Mouse (Mus musculus) hindbrain, embryonic 13.5 days (tissue): ENCODE measurements around the gene Arhgap15. TPM values are rescaled to one million over a fixed set of nuclear protein-coding genes. Genes with fewer than 3 reads are reported as not detected.
A peak's percentile ranks its signal among the peaks of the same experiment; 100 is the strongest.

Source experiments
- ATAC-seq: fragments of 200-750 bp; cut with Nextera tagmentation; 2 replicates; pipeline ENCODE4 v1.8.0; 2017; ENCODE audit warnings: moderate TSS enrichment; ENCODE audit not compliant: low FRiP score
- H3K27ac ChIP-seq: fragments of 300-500 bp; sonication (generic); 2 replicates; pipeline ENCODE4 v1.5.1; 2015; ENCODE audit warnings: inconsistent platforms, mild to moderate bottlenecking, moderate library complexity
- H3K27me3 ChIP-seq: fragments of 300-500 bp; sonication (generic); 2 replicates; pipeline ENCODE4 v1.6.1; 2015; ENCODE audit warnings: mild to moderate bottlenecking, inconsistent platforms
- H3K36me3 ChIP-seq: fragments of 300-500 bp; sonication (generic); 2 replicates; pipeline ENCODE4 v1.6.1; 2015; ENCODE audit warnings: mild to moderate bottlenecking, inconsistent platforms
- H3K4me1 ChIP-seq: fragments of 300-500 bp; sonication (generic); replicated peaks from 2 replicates; pipeline ENCODE4 v1.6.1; 2015; ENCODE audit warnings: inconsistent platforms
- H3K4me2 ChIP-seq: fragments of 300-500 bp; sonication (generic); 2 replicates; pipeline ENCODE4 v1.6.1; 2015; ENCODE audit warnings: inconsistent platforms, mild to moderate bottlenecking, moderate library complexity
- H3K4me3 ChIP-seq: fragments of 300-500 bp; sonication (generic); 2 replicates; pipeline ENCODE4 v1.5.1; 2015; ENCODE audit warnings: mild to moderate bottlenecking, inconsistent platforms
- H3K9ac ChIP-seq: fragments of 300-500 bp; sonication (generic); 2 replicates; pipeline ENCODE4 v1.6.1; 2015; ENCODE audit warnings: mild to moderate bottlenecking, inconsistent platforms
- H3K9me3 ChIP-seq: fragments of 300-500 bp; sonication (generic); 2 replicates; pipeline ENCODE4 v1.6.1; 2016; ENCODE audit warnings: inconsistent platforms
- WGBS: fragments of 180-500 bp; shearing (Covaris S2); methylation state at CpG from one replicate; pipeline ENCODE4 v1.1.7; 2015; 5-methylcytosine and 5-hydroxymethylcytosine counted together
- polyA plus RNA-seq: library from polyadenylated mRNA; unstranded; fragments of >200 nt; fragmentation: Nextera tagmentation; extraction: Ambion mirVana; gene quantifications from 2 replicates; pipeline ENCODE4 v1.2.1, GENCODE M21; 2015

Arhgap15 gene
- polyA plus RNA-seq, 1 experiment from 2014 or later, result 2.8 TPM

DNA sequence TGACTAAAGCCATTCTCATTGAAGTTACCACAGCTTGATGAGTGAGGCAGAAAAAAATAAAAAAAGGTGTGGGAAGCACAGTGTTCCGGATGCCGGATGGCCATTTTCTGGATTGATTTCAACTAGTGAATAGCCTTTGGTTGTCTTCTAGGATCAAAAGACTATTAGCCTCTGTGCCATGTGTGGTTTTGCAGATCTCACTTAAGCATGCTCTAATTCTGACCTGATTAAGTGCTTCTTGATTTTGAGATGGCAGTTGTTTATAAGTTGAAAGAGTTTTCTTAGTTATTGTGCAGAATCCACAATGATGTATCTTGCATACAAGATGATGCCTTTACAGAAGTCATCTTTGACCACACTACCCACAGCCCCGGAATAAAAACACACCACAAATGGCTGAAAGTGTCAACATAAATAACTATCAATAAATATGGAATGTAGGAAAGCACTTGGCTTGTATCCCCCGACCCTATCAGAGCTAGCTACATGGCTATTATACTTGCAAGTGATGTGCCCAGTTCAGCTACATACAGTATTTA is 537.6 kb downstream of the Arhgap15 start:
- no peaks in the 10 kb centered on the region; the same call in 1 of the 2 replicates for H3K9me3 ChIP-seq
- WGBS, result 85% methylated on average over 4 of the region's 4 CpGs

DNA sequence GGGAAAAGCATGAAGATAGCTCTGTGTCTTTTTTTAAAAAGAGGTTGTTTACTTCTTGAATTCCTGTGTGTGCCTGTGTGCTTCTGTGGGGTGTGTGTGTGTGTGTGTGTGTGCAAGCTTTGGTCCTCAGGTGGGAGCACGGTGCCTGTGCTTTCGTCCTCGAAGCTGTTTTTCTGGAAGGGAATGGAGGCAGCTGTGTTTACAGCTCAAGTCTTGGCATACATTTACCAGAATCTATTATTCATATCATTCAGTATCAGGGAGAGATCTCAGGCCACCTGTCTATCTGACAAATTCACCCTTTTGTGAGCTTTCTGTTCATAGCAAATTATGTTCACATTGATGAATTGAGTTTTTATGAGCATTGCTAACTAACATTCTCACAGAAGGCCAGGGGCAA is 550.5 kb downstream of the Arhgap15 start:
- no peaks in the 10 kb centered on the region for H3K9me3 ChIP-seq
- no peak overlapping the region for H3K9ac ChIP-seq
- ATAC-seq, result no peak
- no peaks in the 10 kb centered on the region for H3K36me3 ChIP-seq
- WGBS, result 33% methylated on average over 3 of the region's 3 CpGs
- no peaks in the 10 kb centered on the region for H3K27me3 ChIP-seq
- no peak overlapping the region for H3K4me2 ChIP-seq
- H3K4me1 ChIP-seq, result peaks cover 10% of the 10 kb centered on the region
- no peak overlapping the region for H3K4me3 ChIP-seq
- no peak overlapping the region for H3K27ac ChIP-seq

More for the DNA sequence above, 537.6 kb downstream of the Arhgap15 start:
- no peak overlapping the region for H3K4me3 ChIP-seq
- H3K4me1 ChIP-seq, result no peaks in the 10 kb centered on the region
- H3K27ac ChIP-seq, result no peak overlapping the region
- H3K27me3 ChIP-seq, result no peaks in the 10 kb centered on the region
- no peak overlapping the region for H3K4me2 ChIP-seq
- ATAC-seq, result no peak
- H3K36me3 ChIP-seq, result no peaks in the 10 kb centered on the region
- H3K9ac ChIP-seq, result no peak overlapping the region

DNA sequence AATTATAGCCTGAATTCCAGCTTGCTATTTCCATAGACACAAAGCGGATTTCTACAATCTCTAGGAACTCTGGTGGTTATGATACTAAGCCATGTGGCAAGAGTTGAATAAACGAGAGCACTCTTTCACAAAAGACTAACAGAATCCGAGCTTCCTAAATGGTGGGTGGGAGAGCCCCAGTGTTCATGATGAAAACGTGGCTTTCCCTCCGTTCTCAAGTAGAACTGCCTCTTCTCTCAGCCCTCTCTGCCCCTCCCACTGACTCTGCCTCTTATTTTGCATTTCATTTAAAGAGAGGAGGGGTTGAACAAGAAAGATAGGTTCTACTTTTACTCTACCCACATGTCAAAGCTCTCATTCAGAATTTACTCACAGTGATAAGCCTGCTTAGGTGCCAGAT is 551.3 kb downstream of the Arhgap15 start:
- Histone ChIP-seq H3K27me3 (no peaks in the 10 kb centered on the region), H3K36me3 (no peaks in the 10 kb centered on the region), H3K4me2 (no peak overlapping the region), H3K4me1 (peaks cover 17% of the 10 kb centered on the region), H3K9ac (no peak overlapping the region), H3K27ac (no peak overlapping the region), H3K9me3 (no peaks in the 10 kb centered on the region), H3K4me3 (no peak overlapping the region)
- ATAC-seq, result no peak
- WGBS, result 16% methylated on average over 5 of the region's 5 CpGs

DNA sequence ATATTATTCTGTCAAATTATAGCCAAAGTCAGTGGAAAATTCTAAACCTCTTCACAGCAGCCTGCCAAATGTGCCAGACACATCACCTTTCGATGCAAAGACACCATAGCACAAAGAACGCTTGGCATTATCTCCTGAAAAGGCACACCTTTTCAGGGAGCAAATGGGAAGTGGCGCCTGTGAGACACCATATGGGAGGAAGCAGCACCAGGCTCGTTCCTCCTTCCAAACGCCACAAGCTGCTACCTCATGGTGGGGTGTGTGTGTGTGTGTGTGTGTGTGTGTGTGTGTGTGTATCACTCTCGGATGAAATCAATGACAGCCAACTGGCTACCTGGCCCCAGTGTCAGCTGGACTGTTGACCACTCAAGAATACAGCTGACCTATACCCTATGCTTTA is 551.8 kb downstream of the Arhgap15 start:
- no peaks in the 10 kb centered on the region for H3K9me3 ChIP-seq
- H3K4me3 ChIP-seq, result no peak overlapping the region
- 60% methylated on average over 6 of the region's 6 CpGs for WGBS
- peaks cover 22% of the 10 kb centered on the region for H3K4me1 ChIP-seq
- H3K27ac ChIP-seq, result no peak overlapping the region
- H3K27me3 ChIP-seq, result no peaks in the 10 kb centered on the region
- H3K36me3 ChIP-seq, result no peaks in the 10 kb centered on the region
- H3K4me2 ChIP-seq, result no peak overlapping the region
- no peak overlapping the region for H3K9ac ChIP-seq
- no peak for ATAC-seq

DNA sequence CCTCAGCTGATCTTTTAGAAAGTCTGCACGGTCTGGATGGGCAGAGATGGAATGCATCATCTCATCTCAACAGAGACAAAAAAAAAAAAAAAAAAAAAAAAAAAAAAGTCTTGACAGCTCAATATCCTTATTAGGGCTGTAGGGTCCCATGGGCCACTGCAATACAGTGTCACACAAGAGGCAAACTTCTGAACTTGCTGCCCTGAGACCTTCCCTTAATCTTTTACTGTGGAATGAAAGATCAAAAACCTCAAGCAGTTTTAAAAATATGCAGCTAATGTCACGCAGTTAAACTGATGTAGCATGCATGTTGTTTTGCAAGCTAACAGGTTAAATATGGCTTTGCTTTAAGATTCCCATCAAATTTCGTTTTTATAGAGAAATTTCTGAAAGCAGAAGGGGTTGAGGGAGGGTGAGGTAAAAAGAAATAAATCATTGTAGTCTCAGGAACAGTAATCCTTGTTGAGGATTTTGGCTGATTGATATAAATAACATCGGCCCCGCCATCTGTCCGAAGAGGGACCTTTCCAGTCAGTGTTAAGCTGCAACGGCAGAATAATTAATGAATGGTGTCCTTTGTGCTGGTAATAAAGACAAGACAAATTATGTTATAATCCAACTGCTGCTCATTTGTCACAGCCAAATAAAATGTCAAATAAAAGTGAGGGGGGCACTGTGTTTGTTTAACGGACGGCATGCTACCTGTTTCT is 555.8 kb downstream of the Arhgap15 start:
- H3K4me3 ChIP-seq, result no peak overlapping the region
- no peaks in the 10 kb centered on the region for H3K27me3 ChIP-seq
- WGBS, result 18% methylated on average over 9 of the region's 9 CpGs
- peak overlapping the region; percentile 37 for H3K4me2 ChIP-seq
- ATAC-seq, result peak; percentile 59; the same call in 1 of the 2 replicates
- H3K36me3 ChIP-seq, result no peaks in the 10 kb centered on the region
- peaks cover 20% of the 10 kb centered on the region for H3K4me1 ChIP-seq
- H3K9ac ChIP-seq, result no peak overlapping the region
- peak overlapping the region; percentile 49 for H3K27ac ChIP-seq
- H3K9me3 ChIP-seq, result no peaks in the 10 kb centered on the region

DNA sequence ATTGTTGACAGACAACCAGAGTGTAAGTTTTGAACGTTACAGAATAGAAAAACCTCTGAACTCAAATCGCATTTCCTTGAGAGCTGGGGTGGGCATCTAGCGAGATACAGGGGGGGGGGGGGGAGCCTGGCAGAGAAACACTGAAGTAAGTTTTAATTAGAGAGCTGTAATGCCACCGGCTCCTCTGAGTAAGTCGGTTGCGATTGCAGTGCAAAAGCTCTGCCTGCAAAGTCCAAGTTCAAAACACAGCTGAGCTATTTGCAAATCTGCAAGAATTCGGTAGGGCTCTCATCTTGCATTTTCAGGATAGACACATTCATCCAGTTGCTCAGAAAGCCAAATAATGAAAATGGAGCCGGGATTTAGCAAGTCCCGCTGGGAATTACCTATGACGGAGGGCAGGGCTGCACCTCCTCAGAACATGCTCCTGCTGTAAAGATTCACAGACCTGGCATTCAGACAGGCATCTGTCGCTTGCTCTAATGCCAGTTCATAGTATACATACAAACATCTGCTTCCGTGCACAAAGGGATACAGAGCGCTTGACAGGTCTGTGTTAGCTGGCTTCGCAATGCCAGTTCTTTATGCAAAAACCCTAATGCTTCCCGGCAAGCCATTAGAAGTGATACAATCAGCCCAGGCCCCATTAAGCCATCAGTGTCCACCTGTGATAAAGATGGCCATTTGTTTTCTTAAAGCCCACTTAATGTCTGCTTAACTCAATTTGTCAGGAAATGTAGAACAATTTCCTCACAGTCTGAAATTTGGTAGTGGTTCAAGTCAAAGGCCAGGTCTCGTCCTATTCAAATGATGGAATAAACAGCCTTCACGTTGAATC is 556.6 kb downstream of the Arhgap15 start:
- Histone ChIP-seq H3K27me3 (no peaks in the 10 kb centered on the region), H3K4me1 (peaks cover 14% of the 10 kb centered on the region), H3K4me2 (peak overlapping the region; percentile 37), H3K4me3 (no peak overlapping the region), H3K36me3 (no peaks in the 10 kb centered on the region), H3K9me3 (no peaks in the 10 kb centered on the region), H3K9ac (no peak overlapping the region; the same call in 1 of the 2 replicates), H3K27ac (peak overlapping the region; percentile 49; the same call in 1 of the 2 replicates)
- WGBS, result 33% methylated on average over 17 of the region's 17 CpGs
- ATAC-seq, result peak; percentile 77

DNA sequence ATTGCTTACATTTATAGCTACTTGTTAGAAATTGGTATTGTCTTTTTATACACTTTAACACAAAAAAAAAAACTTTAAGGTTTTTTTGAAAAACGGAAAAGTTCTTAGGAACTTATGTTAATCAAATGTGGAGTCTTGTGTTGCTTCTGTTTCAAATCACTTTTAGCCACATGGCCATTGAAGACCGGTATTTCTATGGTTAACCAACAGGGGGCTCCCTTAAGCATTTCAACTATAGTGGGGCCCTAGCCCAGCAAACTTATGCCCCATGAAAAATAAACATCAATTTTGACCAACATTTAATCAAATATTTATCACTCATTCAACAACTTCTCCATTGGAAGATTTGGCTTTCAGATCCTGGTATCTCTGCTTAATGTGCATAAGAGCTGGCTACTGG is 557.5 kb downstream of the Arhgap15 start:
- Histone ChIP-seq H3K4me2 (no peak overlapping the region), H3K9ac (no peak overlapping the region), H3K4me1 (peaks cover 18% of the 10 kb centered on the region), H3K9me3 (no peaks in the 10 kb centered on the region), H3K27me3 (no peaks in the 10 kb centered on the region), H3K4me3 (no peak overlapping the region), H3K36me3 (no peaks in the 10 kb centered on the region), H3K27ac (no peak overlapping the region)
- no peak for ATAC-seq
- WGBS, result 43% methylated on average over 2 of the region's 2 CpGs

DNA sequence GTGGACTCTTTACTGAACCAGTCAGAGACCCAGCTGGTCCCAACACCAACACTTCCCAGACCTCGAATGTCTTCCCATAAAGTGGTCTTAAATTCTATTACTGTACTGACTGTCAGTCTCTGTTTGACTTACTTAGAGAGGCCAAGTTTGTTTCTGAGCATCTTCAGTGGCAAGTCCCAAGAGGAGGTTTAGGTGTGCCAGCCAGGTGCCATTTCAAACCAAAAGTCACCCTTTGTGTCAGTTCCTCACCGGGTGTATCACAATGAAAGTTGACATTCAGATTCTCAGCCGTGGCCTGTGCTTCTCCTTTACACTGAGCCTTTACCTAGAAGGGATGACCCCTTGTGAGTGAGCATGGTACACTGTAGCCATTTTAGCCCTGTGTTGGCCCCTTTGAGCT is 560.5 kb downstream of the Arhgap15 start:
- no peak overlapping the region for H3K4me2 ChIP-seq
- no peaks in the 10 kb centered on the region for H3K27me3 ChIP-seq
- no peaks in the 10 kb centered on the region for H3K9me3 ChIP-seq
- no peaks in the 10 kb centered on the region for H3K36me3 ChIP-seq
- H3K27ac ChIP-seq, result no peak overlapping the region
- 93% methylated on average over 3 of the region's 3 CpGs for WGBS
- no peak overlapping the region for H3K9ac ChIP-seq
- no peak for ATAC-seq
- H3K4me3 ChIP-seq, result no peak overlapping the region
- peaks cover 24% of the 10 kb centered on the region for H3K4me1 ChIP-seq

DNA sequence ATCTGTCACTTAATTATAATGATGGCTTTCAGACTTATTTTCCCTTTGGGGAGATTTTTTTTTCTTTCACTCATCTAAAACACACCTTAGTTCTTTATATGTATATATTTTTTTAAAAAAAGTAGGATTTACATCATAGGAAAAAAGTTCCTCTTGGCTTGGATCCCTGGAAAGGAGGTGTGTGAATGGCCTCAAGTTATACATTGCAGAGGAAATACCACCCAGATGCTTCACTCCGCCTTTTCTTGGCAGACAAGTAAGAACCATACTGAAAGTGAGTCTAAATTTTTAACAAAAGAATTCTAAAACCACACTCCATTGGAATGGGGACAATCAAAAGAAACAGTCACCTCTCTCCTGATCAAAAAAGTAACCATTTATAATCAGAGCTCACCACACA is 560.9 kb downstream of the Arhgap15 start:
- H3K4me1 ChIP-seq, result peaks cover 21% of the 10 kb centered on the region
- no peaks in the 10 kb centered on the region for H3K9me3 ChIP-seq
- H3K36me3 ChIP-seq, result no peaks in the 10 kb centered on the region
- no peak for ATAC-seq
- no peak overlapping the region; the same call in 1 of the 2 replicates for H3K27ac ChIP-seq
- no peaks in the 10 kb centered on the region for H3K27me3 ChIP-seq
- no peak overlapping the region for H3K4me3 ChIP-seq
- H3K9ac ChIP-seq, result no peak overlapping the region
- WGBS, result 89% methylated on average over 1 of the region's 1 CpGs
- no peak overlapping the region for H3K4me2 ChIP-seq

DNA sequence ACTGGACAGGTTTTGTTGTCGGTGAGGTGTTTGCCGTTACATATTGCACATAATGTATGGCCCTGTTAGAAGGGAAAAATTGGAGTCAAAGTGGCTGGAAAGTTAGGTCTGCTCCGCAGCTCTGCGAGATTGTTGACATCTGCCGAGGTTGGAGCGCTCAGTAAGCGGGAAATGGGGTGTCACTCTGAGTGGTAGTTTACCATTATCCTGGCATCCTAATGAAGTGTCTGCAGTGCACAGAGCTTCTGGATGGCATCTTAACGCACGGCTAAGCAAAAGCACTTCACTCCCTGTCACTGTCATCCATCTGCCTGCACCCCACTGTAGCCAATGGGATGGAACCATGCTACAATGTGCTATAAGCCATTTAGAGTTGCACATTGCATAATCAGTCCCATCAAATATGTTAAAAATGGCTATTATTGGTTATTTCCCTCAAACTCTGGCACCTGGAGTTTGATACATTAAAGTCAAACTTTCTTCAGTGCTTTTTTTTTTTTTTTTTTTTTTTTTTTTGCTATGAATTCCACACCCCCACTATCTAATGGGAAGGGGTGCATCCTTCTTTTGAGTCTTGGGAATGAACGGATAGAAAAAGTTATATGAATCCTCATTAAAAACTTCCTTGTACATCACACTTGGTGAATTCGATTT is 561.6 kb downstream of the Arhgap15 start:
- Histone ChIP-seq H3K4me1 (peaks cover 14% of the 10 kb centered on the region), H3K4me3 (no peak overlapping the region), H3K9ac (no peak overlapping the region), H3K9me3 (no peaks in the 10 kb centered on the region), H3K27me3 (no peaks in the 10 kb centered on the region), H3K4me2 (no peak overlapping the region), H3K36me3 (no peaks in the 10 kb centered on the region), H3K27ac (no peak overlapping the region; the same call in 1 of the 2 replicates)
- WGBS, result 57% methylated on average over 11 of the region's 11 CpGs
- ATAC-seq, result peak; percentile 58

DNA sequence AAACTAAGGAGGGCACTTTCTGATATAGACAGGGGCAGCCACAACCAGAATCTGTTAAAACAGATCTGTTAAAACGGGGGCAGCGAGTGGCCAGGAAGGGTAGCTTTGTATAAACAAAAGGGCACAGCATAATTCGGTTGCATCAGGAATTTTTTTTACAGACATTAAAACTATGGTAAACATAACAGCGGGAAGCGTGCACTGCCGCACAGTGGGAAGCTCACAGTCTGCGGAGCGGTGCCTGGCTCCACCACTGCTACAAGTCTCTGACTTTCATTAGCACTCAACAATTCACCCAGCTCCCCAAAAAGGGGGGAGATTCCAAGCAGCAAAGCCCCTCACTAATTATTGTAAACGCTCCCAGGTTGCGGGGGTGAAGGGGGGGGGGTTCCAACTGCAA is 562.6 kb downstream of the Arhgap15 start:
- WGBS, result 9% methylated on average over 10 of the region's 10 CpGs
- Histone ChIP-seq H3K9me3 (no peaks in the 10 kb centered on the region), H3K9ac (no peak overlapping the region), H3K4me1 (peaks cover 10% of the 10 kb centered on the region), H3K27me3 (no peaks in the 10 kb centered on the region), H3K4me2 (peak overlapping the region; percentile 44), H3K27ac (0 out of 2 replicates have a peak overlapping the region, but pooled peaks have one; percentile 19), H3K36me3 (no peaks in the 10 kb centered on the region), H3K4me3 (no peak overlapping the region)
- ATAC-seq, result peak; percentile 57; the same call in 1 of the 2 replicates

DNA sequence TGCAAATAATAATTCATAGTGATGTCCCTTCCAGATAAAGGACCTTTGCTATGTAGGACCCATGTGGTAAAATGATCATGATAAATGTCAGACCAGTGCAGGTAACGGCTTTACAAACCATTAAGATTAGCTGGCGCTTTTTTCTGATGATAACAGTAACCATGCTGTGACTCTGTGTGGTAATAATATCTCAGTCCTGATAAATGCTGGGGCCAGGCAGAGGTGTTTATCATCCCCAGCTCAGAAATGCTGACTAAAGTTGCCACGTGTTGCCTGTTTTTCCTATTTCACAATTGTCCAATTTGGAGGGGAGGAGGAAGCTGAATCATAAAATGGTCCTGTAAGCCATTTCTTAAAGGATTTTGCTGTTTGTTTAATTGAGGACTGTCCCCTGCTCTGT is 564.9 kb downstream of the Arhgap15 start:
- no peak overlapping the region for H3K4me3 ChIP-seq
- peaks cover 10% of the 10 kb centered on the region for H3K4me1 ChIP-seq

More for the DNA sequence above, 564.9 kb downstream of the Arhgap15 start:
- ATAC-seq, result no peak
- Histone ChIP-seq H3K27me3 (no peaks in the 10 kb centered on the region), H3K27ac (no peak overlapping the region), H3K9me3 (no peaks in the 10 kb centered on the region), H3K4me2 (no peak overlapping the region), H3K9ac (no peak overlapping the region), H3K36me3 (no peaks in the 10 kb centered on the region)
- WGBS, result 74% methylated on average over 3 of the region's 3 CpGs
